Mouse (Mus musculus) kidney, postnatal 0 days (tissue): ENCODE data around the gene Pdxp. TPM values are rescaled to one million over a fixed set of nuclear protein-coding genes. Genes with fewer than 3 reads are reported as not detected.
A peak's percentile ranks its signal among the peaks of the same experiment; 100 is the strongest.

Source experiments
- ATAC-seq: fragments of 200-750 bp; cut with Nextera tagmentation; replicated peaks from 2 replicates; pipeline ENCODE4 v1.8.0; 2017; ENCODE audit warnings: low read depth, moderate number of reproducible peaks, moderate TSS enrichment, moderate library complexity; ENCODE audit not compliant: low FRiP score
- DNase-seq: peaks from one replicate; pipeline ENCODE4 v3.0.0-alpha.2; 2016; ENCODE audit warnings: low spot score
- H3K27ac ChIP-seq: fragments of 300-500 bp; sonication (generic); 2 replicates; pipeline ENCODE4 v1.5.1; 2014; ENCODE audit warnings: mild to moderate bottlenecking
- H3K27me3 ChIP-seq: fragments of 300-500 bp; sonication (generic); 2 replicates; pipeline ENCODE4 v1.6.1; 2014; ENCODE audit warnings: low read length, mixed read lengths; ENCODE audit not compliant: insufficient read depth
- H3K36me3 ChIP-seq: fragments of 300-500 bp; sonication (generic); 2 replicates; pipeline ENCODE4 v1.6.1; 2014; ENCODE audit warnings: low read length, mixed read lengths; ENCODE audit not compliant: insufficient read depth
- H3K4me1 ChIP-seq: fragments of 300-500 bp; sonication (generic); replicated peaks from 2 replicates; pipeline ENCODE4 v1.6.1; 2014; ENCODE audit warnings: antibody characterized with exemption, low read length, mixed read lengths; ENCODE audit not compliant: insufficient read depth
- H3K4me2 ChIP-seq: fragments of 300-500 bp; sonication (generic); 2 replicates; pipeline ENCODE4 v1.6.1; 2014; ENCODE audit warnings: mild to moderate bottlenecking, low read length, moderate library complexity, mixed read lengths
- H3K4me3 ChIP-seq: fragments of 300-500 bp; sonication (generic); replicated peaks from 2 replicates; pipeline ENCODE4 v1.5.1; 2014; ENCODE audit warnings: low read depth, low read length
- H3K9ac ChIP-seq: fragments of 300-500 bp; sonication (generic); 2 replicates; pipeline ENCODE4 v1.6.1; 2014; ENCODE audit warnings: low read depth, low read length
- H3K9me3 ChIP-seq: fragments of 300-500 bp; sonication (generic); replicated peaks from 2 replicates; pipeline ENCODE4 v1.6.1; 2016; ENCODE audit warnings: low read length, inconsistent platforms, mixed read lengths
- CTCF ChIP-seq: IDR thresholded peaks from 2 replicates; pipeline ENCODE4 v1.5.1; 2016; ENCODE audit warnings: antibody characterized with exemption, low read depth, mild to moderate bottlenecking, moderate library complexity
- WGBS: fragments of 180-500 bp; shearing (Covaris S2); extraction: QIAGEN DNeasy Blood & Tissue Kit; methylation state at CpG from one replicate; pipeline ENCODE4 v1.1.7; 2014; 5-methylcytosine and 5-hydroxymethylcytosine counted together
- polyA plus RNA-seq: library from polyadenylated mRNA; unstranded; fragments of >200 nt; fragmentation: Nextera tagmentation; extraction: Ambion mirVana; gene quantifications from 2 replicates; pipeline ENCODE4 v1.2.1, GENCODE M21; 2015

The Pdxp gene
- polyA plus RNA-seq, 1 experiment from 2014 or later: 7.1 TPM

- WGBS: 9% methylated on average over 8 of the region's 8 CpGs
- no peak overlapping the region for H3K9ac ChIP-seq
These were observed 1.9 kb downstream of the Pdxp start for GRCm38 (mm10) chr15:78915660-78916017.

GRCm38 (mm10) chr15:78916052-78916826 lies 2.5 kb downstream of the Pdxp start:
- Histone ChIP-seq H3K9ac (no peak overlapping the region), H3K36me3 (peaks cover 3% of the 10 kb centered on the region; the same call in 1 of the 2 replicates), H3K27ac (no peak overlapping the region), H3K4me1 (peaks cover 25% of the 10 kb centered on the region; the same call in 1 of the 2 replicates), H3K9me3 (no peaks in the 10 kb centered on the region), H3K4me3 (no peak overlapping the region), H3K4me2 (peak overlapping the region; percentile 28; the same call in 1 of the 2 replicates), H3K27me3 (no peaks in the 10 kb centered on the region)
- ATAC-seq: no peak
- TF ChIP-seq CTCF: no peak
- DNase-seq: no peak
- WGBS: 65% methylated on average over 12 of the region's 12 CpGs

More at GRCm38 (mm10) chr15:78915660-78916017, 1.9 kb downstream of the Pdxp start:
- ATAC-seq (0 out of 2 replicates have a peak, but pooled peaks have one; percentile 6), DNase-seq (peak; percentile 95)
- peak; percentile 93 for TF ChIP-seq CTCF
- Histone ChIP-seq H3K27me3 (no peaks in the 10 kb centered on the region), H3K4me1 (peaks cover 25% of the 10 kb centered on the region; the same call in 1 of the 2 replicates), H3K27ac (no peak overlapping the region), H3K4me3 (no peak overlapping the region), H3K4me2 (peak overlapping the region; percentile 28; the same call in 1 of the 2 replicates), H3K9me3 (no peaks in the 10 kb centered on the region), H3K36me3 (peaks cover 9% of the 10 kb centered on the region; the same call in 1 of the 2 replicates)

GRCm38 (mm10) chr15:78918126-78918525 lies 4.4 kb downstream of the Pdxp start:
- Histone ChIP-seq H3K9ac (no peak overlapping the region), H3K4me2 (no peak overlapping the region), H3K4me1 (peaks cover 25% of the 10 kb centered on the region; the same call in 1 of the 2 replicates), H3K27me3 (no peaks in the 10 kb centered on the region), H3K36me3 (no peaks in the 10 kb centered on the region), H3K4me3 (no peak overlapping the region), H3K9me3 (no peaks in the 10 kb centered on the region), H3K27ac (no peak overlapping the region)
- ATAC-seq (no peak), DNase-seq (no peak)
- WGBS: 80% methylated on average over 23 of the region's 23 CpGs
- no peak for TF ChIP-seq CTCF

- no peaks in the 10 kb centered on the region for H3K36me3 ChIP-seq
- no peak overlapping the region for H3K4me3 ChIP-seq
- no peak overlapping the region for H3K4me2 ChIP-seq
- H3K27me3 ChIP-seq: no peaks in the 10 kb centered on the region
- H3K4me1 ChIP-seq: peaks cover 16% of the 10 kb centered on the region
- TF ChIP-seq CTCF: no peak
- no peak for ATAC-seq
- 67% methylated on average over 12 of the region's 12 CpGs for WGBS
- no peaks in the 10 kb centered on the region for H3K9me3 ChIP-seq
- no peak overlapping the region for H3K9ac ChIP-seq
- no peak overlapping the region for H3K27ac ChIP-seq
- no peak for DNase-seq
These were observed 6.2 kb downstream of the Pdxp start for GRCm38 (mm10) chr15:78919914-78920313.

- no peaks in the 10 kb centered on the region for H3K27me3 ChIP-seq
- H3K36me3 ChIP-seq: no peaks in the 10 kb centered on the region
- no peak overlapping the region for H3K4me2 ChIP-seq
- TF ChIP-seq CTCF: no peak
- no peaks in the 10 kb centered on the region for H3K9me3 ChIP-seq
- H3K27ac ChIP-seq: no peak overlapping the region
- no peak overlapping the region for H3K4me3 ChIP-seq
- H3K9ac ChIP-seq: no peak overlapping the region
- H3K4me1 ChIP-seq: peaks cover 23% of the 10 kb centered on the region
- no peak for ATAC-seq
- DNase-seq: no peak
- 89% methylated on average over 7 of the region's 7 CpGs for WGBS
These were observed 9.0 kb downstream of the Pdxp start for GRCm38 (mm10) chr15:78922700-78923099.

GRCm38 (mm10) chr15:78923585-78923984 lies 9.9 kb downstream of the Pdxp start:
- no peak overlapping the region for H3K4me2 ChIP-seq
- no peak overlapping the region for H3K9ac ChIP-seq
- H3K4me1 ChIP-seq: peaks cover 25% of the 10 kb centered on the region
- H3K4me3 ChIP-seq: no peak overlapping the region
- H3K36me3 ChIP-seq: no peaks in the 10 kb centered on the region
- H3K27me3 ChIP-seq: no peaks in the 10 kb centered on the region
- ATAC-seq: no peak
- no peak for DNase-seq
- H3K9me3 ChIP-seq: no peaks in the 10 kb centered on the region
- no peak overlapping the region for H3K27ac ChIP-seq
- TF ChIP-seq CTCF: no peak
- 70% methylated on average over 6 of the region's 6 CpGs for WGBS
